Mouse (Mus musculus) ES-Bruce4 (cell line): Measurements from ENCODE around the gene Tbxa2r.

Experiments
- CTCF ChIP-seq: IDR thresholded peaks from one replicate; pipeline ENCODE4 v1.8.1; 2011; ENCODE audit warnings: low read depth, low read length
- POLR2A ChIP-seq: IDR thresholded peaks from one replicate; pipeline ENCODE4 v1.8.1; 2011; ENCODE audit warnings: low read length; ENCODE audit not compliant: insufficient read depth

GRCm38 (mm10) chr10:81315587-81315986 lies 12.9 kb upstream of the Tbxa2r start:
- TF ChIP-seq CTCF (no peak), POLR2A (no peak)
